Mouse (Mus musculus): Measurements from ENCODE around the gene Ndufa6.
A peak's percentile ranks its signal among the peaks of the same experiment; 100 is the strongest.

The Ndufa6 gene

GRCm38 (mm10) chr15:82340414-82341035 lies 13.6 kb downstream of the Ndufa6 start:
- no peak for DNase-seq

DNA sequence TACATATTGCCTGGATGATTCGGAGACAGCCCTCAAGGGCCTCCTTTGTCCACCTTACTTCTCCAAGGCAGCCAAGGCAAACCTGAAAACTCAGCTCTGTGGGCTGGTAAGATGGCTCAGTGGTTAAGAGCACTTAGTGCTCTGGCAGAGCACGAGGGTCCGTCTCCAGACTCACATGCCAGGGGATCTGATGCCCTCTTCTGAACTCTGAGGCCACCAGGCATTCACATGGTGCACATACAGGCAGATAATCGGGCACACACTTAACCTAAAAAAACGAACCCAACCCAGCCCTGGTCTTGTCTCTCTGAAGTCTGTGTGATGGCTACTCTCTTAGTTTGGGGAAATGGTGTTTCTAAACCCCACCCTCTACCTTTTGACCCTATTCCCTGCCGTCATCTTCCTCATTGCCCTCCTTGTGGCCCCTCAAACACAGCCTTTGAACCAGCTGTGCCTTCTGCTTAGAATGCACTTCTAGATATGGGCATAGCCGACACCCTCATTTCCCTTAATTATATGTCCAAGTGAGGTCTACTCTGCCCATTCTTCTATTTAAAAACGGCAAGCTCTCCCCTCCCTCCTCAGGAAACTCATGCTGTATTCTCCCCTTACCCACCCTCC lies 14.4 kb downstream of the Ndufa6 start:
- no peak for DNase-seq

DNA sequence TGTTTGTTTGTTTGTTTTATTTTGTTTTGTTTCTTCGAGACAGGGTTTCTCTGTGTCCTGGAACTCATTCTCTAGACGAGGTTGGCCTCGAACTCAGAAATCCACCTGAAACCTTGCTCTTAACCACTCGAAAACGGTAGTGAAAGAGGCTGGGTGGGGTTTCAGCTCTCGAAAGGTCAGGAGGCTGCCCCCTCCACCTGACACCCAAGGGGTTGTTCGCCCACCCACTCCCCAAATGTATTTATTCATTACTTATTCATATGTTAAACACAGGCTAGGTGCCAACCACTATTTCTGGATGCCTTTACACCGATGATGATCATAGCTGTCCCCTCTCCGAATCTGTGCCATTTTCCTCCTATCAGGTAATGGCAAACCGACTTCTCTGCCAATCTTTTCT lies 15.0 kb downstream of the Ndufa6 start:
- DNase-seq = no peak

- DNase-seq = peak; percentile 97 to 98
These were observed 15.5 kb downstream of the Ndufa6 start, which contains the start of the genes Naga, Pheta2 and Smdt1 for GRCm38 (mm10) chr15:82338593-82339112. Gene Naga, minus strand, starts transcription at chr15:82338925. Gene Pheta2, plus strand, starts transcription at chr15:82338942. Gene Smdt1, plus strand, starts transcription at chr15:82338959.

DNA sequence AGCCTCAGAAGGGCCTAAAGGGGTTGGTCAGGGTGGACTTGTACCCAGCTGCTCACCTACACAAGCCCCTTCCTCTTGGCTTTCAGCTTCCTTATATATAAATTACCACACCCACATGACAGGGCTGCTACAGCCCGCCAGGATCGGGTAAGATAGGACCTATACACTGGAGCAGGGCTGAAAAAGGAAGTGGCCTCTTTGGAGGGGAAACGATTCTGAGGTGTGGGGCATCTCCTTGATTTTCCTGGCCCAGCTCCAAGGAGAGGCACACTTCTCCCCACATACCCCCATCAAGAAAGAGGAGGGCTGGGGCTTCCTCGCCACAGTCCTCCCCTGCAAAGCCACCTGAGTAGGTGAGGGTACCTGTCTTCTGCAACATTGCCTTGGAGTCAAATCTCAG lies 16.2 kb downstream of the Ndufa6 start:
- DNase-seq = no peak

- DNase-seq = no peak
These were observed 17.5 kb downstream of the Ndufa6 start for GRCm38 (mm10) chr15:82336629-82337028.

- no peak for DNase-seq
These were observed 18.9 kb downstream of the Ndufa6 start for GRCm38 (mm10) chr15:82335194-82335593.

GRCm38 (mm10) chr15:82325382-82325781 lies 28.7 kb downstream of the Ndufa6 start:
- no peak for DNase-seq

GRCm38 (mm10) chr15:82322195-82322594 lies 31.9 kb downstream of the Ndufa6 start:
- DNase-seq = no peak

- DNase-seq = peak in 1 of 2 experiments; percentile 56
These were observed 34.5 kb downstream of the Ndufa6 start for GRCm38 (mm10) chr15:82319613-82320012.

DNA sequence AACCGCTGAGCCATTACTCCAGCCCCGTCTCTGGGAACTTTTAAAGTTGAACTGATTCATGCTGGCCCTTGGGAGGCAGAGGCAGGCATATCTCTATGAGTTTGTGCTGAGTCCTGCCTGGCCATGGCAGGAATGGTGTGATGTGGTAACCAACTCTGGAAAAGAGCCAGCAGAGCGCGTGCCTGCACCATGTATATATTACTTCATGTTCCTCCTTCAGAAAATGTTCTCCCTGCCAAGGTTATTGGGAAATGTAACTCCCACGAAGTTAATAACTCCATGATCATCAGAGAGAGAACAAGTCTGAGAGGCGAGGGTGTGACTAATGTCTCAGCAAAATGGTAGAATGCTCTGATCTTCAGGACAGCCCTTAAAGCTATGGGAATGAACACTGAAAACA lies 36.3 kb downstream of the Ndufa6 start:
- no peak for DNase-seq

DNA sequence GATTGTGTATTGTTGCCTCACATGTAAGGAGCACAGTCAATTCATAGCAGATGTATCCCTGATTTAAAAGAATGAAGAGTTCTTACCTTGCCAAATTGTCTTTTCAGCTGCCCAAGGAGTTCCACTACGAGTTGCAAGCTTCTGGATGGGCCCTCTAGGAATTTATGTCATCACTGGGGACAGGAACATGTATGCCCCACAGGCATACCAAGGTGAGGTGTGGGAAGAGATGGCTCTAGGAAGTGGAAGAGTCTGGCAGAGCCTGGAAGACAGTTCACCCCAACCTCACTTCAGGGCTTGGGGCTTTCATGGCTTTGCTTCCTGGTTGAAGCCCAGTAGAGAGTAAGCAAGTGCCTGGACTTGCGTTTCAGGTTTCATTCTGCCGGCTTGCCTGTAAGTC lies 45.7 kb downstream of the Ndufa6 start:
- DNase-seq = no peak

GRCm38 (mm10) chr15:82307107-82307506 lies 47.0 kb downstream of the Ndufa6 start:
- DNase-seq = no peak

All from cerebellum, postnatal 14 days (tissue).